Comparison of ENCODE assay signal across 11 mouse cellular contexts in the genomic region with DNA sequence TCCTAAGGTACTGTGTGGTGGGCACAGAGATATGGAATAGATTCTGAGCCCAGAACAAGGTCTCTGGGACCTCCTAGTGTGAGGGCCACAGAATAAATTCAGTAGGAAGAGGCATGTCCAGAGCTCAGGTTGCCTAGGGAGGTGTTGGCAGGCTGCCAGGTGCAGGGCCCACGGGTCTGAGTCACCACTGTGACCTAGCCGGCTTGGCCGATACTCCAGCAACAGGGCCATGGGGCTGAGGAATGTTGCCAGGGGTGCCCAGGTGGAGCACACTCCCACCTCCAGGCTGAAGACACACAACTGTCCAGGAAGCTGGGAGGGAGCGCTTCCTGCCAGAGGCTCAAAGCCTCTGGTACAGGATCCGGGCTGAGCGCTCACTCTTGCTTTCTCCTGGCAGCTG. TPM values are rescaled to one million over a fixed set of nuclear protein-coding genes. Genes with fewer than 3 reads are reported as not detected.
DNase-seq lines count a peak whose midpoint lies in the region; ATAC-seq lines count a peak whose summit lies in the region.
"Had no signal": no experiment of that assay in that cellular context is flagged by ENCODE, and none has a peak within 500 bp of the region (broad histone marks: within the 10 kb centered on the region; RNA-seq: fewer than 3 reads in every experiment).

No protein-coding gene starts in this region.

- H3K9me3 ChIP-seq in neural tube, embryonic 15.5 days (replicated peaks) = no peaks in the 10 kb centered on the region
- no peaks in the 10 kb centered on the region for H3K9me3 ChIP-seq in forebrain, embryonic 10.5 days

- no peak overlapping the region for H3K4me3 ChIP-seq in neural tube, embryonic 15.5 days (replicated peaks)
- H3K4me3 ChIP-seq in forebrain, embryonic 10.5 days = no peak overlapping the region

- intact Hi-C loops in heart, postnatal 14 days (cut with DNase I) = no loop called here

- no peak overlapping the region for H3K27ac ChIP-seq in neural tube, embryonic 15.5 days (replicated peaks)
- no peak overlapping the region for H3K27ac ChIP-seq in forebrain, embryonic 10.5 days

- no peaks in the 10 kb centered on the region for H3K4me1 ChIP-seq in neural tube, embryonic 15.5 days
- peaks cover 15% of the 10 kb centered on the region; the same call in 1 of the 2 replicates for H3K4me1 ChIP-seq in forebrain, embryonic 10.5 days

- no peaks in the 10 kb centered on the region for H3K27me3 ChIP-seq in neural tube, embryonic 15.5 days (replicated peaks)
- H3K27me3 ChIP-seq in forebrain, embryonic 10.5 days (ENCODE audit: poor library complexity, severe bottlenecking) = no peaks in the 10 kb centered on the region

- no peak overlapping the region for H3K9ac ChIP-seq in neural tube, embryonic 15.5 days (replicated peaks)

- 72% methylated on average over 6 of the region's 6 CpGs for WGBS in neural tube, embryonic 15.5 days
- 92% methylated on average over 6 of the region's 6 CpGs for WGBS in forebrain, embryonic 10.5 days

- H3K36me3 ChIP-seq in neural tube, embryonic 15.5 days = no peaks in the 10 kb centered on the region
- no peaks in the 10 kb centered on the region for H3K36me3 ChIP-seq in forebrain, embryonic 10.5 days (replicated peaks)

- no peak for ATAC-seq in neural tube, embryonic 15.5 days (ENCODE audit: low FRiP score)
- ATAC-seq in frontal cortex, adult (ENCODE audit: low TSS enrichment) = no peak

- DNase-seq in urinary bladder, adult 18-20 months (ENCODE audit: low spot score in 2 of 2) = peak; percentile 64 to 79
- DNase-seq in urinary bladder, postnatal 10 days (ENCODE audit: low spot score) = no peak
- DNase-seq in heart, postnatal 14 days = peak; percentile 38 to 41
- peak; percentile 81 to 87 for DNase-seq in lung, adult 18-20 months
- peak; percentile 64 to 80 for DNase-seq in urinary bladder, postnatal 4 days (ENCODE audit: low spot score in 2 of 2)
- no peak for DNase-seq in forebrain, embryonic 10.5 days (ENCODE audit: extremely low spot score, low spot score)

- no peak overlapping the region for H3K4me2 ChIP-seq in neural tube, embryonic 15.5 days

RNA-seq across cellular contexts. Expression of a gene that starts 1.9 kb away (rescaled TPM):
- under 1 TPM in 1 of 2 experiments, not detected in 1; 0.14 TPM for total RNA-seq in heart, postnatal 14 days (2021)
- polyA plus RNA-seq in neural tube, embryonic 15.5 days (2015; fragmentation: Nextera tagmentation; extraction: Ambion mirVana) = 0.75 and 1.2 TPM in 2 replicates
- 0.28 and 0.62 TPM in 2 replicates for polyA plus RNA-seq in forebrain, embryonic 10.5 days (2016; fragmentation: Nextera tagmentation; extraction: Ambion mirVana)
- total RNA-seq: adrenal gland, postnatal 4 days; neutrophil, adult 5-6 weeks had no signal
- polyA plus RNA-seq: limb, embryonic 11.5 days had no signal

RNA-seq across cellular contexts. Expression of a gene that starts 8.3 kb away (rescaled TPM):
- total RNA-seq in heart, postnatal 14 days (2021) = 1 to 10 TPM; 1.1 to 4.8 TPM
- not detected in 2 replicates for polyA plus RNA-seq in neural tube, embryonic 15.5 days (2015; fragmentation: Nextera tagmentation; extraction: Ambion mirVana)
- polyA plus RNA-seq in forebrain, embryonic 10.5 days (2016; fragmentation: Nextera tagmentation; extraction: Ambion mirVana) = not detected in 2 replicates
- total RNA-seq: neutrophil, adult 5-6 weeks had no signal

Comparison
In these comparisons a context has a peak if more than half of its experiments do, and no peak if none do; other contexts are left out.
1. DNase-seq: peak in urinary bladder, adult 18-20 months (2 of 2), heart, postnatal 14 days (2 of 2), lung, adult 18-20 months (2 of 2) and urinary bladder, postnatal 4 days (2 of 2); none in urinary bladder, postnatal 10 days (single experiment) and forebrain, embryonic 10.5 days (single experiment).